Mouse (Mus musculus) thymus, postnatal 4 days (tissue): Measurements from ENCODE around the gene Klhl15.

Experiments used
- DNase-seq: peaks from one replicate; pipeline ENCODE4 v3.0.0; 2021

Klhl15 gene

DNA sequence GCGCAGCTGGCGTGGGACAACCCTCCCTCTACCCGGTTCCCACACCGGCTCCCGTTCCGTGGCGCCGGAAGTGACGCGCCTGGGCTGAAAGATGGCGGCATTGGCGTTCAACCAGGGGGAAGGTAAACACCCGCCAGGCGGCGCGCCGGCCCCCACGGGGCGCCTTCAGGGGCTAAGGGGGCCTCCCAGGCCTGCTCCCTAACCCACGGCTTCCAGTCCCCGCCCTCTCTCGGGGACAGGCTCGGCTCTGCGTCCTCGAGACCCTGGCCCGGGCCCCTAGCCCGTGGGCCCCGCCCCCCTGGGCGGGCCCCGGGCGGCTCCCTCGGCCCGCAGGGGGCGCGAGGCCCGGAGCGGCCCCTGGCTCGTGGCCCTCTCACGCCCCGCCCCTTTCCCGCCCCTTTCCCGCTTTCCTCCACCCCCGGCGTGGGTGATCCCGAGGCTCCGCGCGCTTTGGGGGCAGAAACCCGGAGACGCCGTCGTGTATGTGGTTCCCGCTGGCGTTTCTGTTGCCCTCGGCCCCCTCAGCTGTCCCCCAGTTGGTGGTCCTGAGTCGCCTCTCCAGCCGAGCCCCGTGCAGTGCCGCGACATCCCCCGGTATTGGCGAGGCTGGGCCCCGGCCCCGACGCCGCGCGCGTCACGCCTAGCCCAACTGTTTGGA lies at the start of gene Klhl15:
Klhl15 (plus strand) TSS at position 68 of the 658 bp plus-strand sequence.
- peak; percentile 89 for DNase-seq

DNA sequence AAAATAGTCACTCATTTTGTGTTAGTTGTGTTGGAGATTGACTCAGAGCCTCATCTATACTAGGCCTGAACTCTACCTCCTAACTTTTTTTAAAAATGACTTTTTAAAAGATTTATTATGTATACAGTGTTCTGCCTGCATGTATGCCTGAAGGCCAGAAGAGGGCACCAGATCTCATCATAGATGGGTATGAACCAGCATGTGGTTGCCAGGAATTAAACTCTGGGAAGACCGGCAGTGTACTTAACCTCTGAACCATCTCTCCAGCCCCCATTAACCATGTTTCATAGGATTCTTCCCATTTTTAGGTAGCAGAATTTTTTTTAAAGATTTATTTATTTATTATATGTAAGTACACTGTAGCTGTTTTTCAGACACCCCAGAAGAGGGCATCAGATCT lies 49.2 kb upstream of the Klhl15 start:
- DNase-seq, result no peak

DNA sequence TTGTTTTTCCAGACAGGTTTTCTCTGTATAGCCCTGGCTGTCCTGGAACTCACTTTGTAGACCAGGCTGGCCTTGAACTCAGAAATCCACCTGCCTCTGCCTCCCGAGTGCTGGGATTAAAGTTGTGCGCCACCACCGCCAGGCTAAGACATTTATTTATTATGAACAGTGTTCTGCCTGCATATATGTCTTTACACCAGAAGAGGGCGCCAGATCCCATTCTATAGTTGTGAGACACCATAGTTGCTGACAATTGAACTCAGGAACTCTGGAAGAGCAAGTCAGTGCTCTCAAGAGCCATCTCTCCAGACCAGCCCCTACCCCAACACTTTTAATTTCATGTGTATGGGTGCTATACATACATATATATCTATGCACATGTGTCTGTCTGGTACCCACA lies 40.5 kb upstream of the Klhl15 start:
- peak; percentile 52 for DNase-seq

DNA sequence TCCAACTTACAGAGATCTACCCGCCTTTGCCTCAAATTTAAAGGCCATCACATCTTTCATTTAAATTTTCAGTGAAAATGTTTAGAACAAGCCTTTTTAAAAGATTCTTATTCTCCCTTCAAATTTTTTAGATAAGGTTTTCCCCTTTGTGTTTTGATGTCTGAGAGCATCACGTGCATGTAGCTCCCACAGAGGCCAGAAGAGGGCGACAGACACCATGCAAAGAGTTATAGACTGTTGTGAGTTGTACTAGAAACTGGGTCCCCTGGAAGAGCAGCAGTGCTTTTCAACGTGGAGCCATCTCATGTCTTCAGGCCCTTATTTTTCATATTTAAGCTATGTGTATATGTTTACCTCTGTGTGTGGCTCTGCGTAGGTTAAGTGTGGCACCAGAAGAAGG lies 36.6 kb upstream of the Klhl15 start:
- DNase-seq, result peak; percentile 53

DNA sequence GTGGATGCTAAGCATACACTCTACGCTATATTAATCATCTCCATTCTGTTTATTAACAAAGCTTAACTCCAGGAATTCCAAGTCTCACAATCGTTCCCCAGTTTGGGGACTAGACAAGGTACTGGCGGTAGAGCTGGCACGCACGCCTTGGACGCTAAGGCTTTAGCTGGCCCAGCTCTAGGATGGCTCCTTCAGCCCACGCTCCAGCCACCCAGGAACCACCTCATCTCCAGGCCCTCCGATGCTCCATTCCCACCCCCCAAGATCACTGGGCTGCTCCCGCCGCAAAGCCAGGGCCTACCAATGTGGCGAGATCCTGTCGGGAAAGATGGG lies 22.2 kb upstream of the Klhl15 start:
- DNase-seq, result no peak

DNA sequence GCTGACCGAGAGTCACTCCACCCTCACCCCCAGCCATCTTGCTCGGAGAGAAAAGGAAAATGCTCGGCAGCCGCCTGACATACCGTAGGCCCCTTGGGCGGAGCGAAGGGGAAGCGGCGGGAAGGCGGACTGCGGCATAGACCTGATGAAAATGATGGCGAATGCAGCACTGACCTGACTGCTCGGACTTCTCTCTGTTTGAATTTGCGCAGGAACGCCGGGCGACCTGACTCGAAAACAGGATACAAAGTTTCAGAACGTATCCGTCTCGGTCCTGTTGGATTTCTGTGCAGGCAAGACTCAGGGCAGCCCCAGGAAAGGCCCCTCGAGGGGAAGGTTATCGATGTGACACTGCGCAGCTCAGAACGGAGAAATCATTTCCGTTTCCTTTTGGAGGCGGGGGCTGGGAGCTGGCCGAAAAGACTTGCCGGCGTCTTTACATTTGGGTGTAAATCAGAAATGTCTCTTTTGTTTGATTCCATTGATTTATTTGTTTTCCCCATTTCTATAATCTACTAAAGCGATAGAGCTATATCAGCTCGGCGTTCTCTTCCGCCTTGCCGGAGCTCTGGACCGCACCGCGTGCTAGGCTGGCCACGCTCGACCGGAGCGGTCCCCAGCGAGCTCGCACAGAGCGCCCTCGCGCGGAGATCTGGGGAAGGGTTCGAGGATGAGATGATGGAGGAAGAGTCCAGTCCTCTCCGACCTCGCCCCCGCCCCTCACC lies 21.6 kb upstream of the Klhl15 start, which contains the start of gene Eif2s3x:
Eif2s3x (minus strand) TSS at position 266 of the 725 bp plus-strand sequence.
- peak; percentile 86 for DNase-seq

DNA sequence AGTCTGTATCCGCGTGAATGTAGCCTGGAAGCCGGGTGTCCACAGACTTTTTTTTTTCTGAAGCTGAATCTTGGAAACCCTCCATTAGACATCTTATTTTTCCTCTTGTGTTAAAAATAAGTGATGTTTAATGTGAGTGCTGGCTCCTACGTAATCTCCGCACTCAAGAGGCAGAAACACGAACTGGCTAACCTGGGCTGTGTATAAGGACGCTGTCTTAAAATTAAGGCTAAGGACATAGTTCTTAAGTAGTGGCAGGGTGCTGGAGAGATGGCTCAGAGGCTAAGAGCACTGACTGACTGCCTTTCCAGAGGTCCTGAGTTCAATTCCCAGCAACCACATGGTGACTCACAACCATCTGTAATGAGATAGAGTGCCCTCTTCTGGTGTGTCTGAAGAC lies 21.0 kb upstream of the Klhl15 start:
- DNase-seq, result no peak

DNA sequence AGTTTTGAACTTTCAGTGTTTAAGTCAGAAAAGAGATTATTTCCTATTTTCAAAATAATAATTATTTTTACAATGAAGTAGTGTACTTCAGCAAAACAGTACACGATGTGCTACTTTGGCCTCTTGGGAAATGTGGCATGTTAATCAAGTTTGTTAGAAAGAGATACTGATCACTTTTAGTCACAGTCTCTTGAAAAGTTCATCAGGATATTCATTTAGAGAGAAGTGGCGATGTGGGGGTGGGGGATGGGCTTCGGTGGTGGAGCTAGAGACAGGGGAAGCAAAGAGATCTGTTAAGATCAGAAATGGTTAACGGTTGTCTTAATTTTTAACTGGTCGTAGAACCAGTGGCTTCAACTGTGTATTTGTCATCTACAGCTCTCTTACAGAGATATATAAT lies 967 bp upstream of the Klhl15 start:
- peak; percentile 59 for DNase-seq

DNA sequence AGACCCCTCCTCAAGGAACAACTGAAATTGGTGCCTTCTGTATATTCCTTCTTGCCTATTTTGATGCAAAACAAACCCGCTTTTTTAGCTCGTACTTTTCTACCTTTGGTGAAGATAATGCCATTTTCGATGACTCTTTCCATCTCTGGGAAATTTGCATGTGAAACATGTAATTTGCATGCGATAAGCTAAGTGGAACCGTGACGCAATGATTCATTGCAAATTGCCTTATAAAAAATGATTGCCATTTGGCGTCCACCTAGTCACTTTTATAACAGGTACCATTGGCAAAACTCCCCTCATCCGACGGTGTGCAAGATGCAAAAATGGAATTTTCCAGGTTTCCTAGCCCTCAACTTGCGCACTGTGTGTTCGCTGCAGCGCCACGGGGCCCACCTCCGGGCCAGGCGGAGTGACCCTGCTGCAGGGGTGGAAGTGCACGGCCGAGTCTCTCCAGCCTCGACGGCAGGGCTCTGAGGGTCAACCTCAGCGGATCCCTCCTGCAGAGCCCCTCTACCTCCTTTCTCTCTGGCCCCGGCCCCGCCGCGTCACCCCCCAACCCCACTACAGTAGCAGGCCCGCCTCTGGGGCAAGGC lies 365 bp upstream of the Klhl15 start:
- DNase-seq, result no peak

DNA sequence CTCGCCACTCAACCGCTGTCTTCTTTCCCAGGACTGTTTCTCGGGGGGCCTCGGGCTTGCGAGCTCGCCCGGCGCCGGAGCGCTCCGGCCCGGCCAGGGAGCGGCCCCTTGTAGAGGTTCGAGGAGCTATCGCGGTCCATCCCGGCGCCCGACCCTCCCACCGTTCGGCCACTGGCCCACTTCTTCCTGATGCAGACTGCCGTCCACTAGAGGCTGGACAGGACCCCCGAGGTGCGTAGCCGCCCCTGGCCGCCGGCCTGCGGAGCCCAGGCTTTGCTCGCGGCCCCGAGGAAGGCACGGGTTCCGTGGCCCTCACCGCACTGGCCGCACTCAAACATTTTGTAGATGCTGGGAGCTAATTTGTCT lies 774 bp downstream of the Klhl15 start:
- DNase-seq, result no peak

DNA sequence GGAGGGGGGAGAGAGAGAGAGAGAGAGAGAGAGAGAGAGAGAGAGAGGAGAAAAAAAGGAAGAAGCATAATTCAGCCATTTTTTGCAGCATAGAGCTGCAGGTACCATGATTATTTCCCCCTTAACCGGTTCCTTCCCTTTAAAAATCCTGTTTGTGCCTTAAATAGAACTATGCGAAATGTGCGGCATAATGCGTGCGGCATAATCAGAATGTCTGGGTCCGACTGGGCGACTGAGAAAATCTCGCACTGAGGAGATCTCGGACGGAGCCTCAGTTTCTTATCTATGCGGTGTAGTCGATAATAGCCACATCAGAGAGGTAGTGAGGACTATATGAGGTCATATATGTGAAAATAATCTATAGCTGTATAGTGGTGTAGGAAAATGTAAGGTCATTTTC lies 1.2 kb downstream of the Klhl15 start:
- DNase-seq, result peak; percentile 5

DNA sequence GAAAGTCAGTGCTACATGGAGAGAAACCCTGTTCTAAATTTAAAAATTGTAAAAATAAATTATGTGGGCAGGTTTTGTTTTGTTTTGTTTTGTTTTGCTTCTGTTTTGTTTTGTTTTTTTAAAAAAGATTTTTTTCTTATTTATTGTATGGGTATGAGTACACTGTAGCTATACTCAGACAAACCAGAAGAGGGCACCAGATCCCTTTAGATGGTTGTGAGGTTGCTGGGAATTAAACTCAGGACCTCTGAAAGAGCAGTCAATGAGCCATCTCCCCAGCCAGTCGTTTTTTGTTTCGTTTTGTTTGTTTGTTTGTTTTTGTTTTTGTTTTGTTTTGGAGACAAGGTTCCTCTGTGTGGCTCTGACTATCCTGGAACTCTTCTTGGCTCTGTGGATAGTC lies 54.5 kb downstream of the Klhl15 start:
- peak; percentile 32 for DNase-seq

DNA sequence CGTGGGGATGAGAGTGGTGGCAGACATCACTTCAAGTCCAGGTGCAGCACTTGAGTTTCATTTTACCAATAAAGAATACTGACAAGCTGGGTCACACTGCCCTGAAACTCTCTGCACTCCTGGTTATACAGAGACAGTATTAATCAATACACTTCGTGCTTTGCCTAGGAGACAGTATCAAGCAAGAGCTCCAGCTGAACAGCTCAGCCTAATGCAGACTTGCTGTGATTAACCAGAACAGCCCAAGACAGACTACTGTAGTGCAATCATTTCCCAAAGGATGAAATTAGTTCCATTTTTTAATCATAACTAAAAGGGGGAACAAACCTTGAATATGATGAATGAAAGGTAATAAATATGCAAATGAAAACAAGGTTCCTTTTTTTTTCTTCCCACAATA lies 68.5 kb downstream of the Klhl15 start:
- DNase-seq, result no peak

DNA sequence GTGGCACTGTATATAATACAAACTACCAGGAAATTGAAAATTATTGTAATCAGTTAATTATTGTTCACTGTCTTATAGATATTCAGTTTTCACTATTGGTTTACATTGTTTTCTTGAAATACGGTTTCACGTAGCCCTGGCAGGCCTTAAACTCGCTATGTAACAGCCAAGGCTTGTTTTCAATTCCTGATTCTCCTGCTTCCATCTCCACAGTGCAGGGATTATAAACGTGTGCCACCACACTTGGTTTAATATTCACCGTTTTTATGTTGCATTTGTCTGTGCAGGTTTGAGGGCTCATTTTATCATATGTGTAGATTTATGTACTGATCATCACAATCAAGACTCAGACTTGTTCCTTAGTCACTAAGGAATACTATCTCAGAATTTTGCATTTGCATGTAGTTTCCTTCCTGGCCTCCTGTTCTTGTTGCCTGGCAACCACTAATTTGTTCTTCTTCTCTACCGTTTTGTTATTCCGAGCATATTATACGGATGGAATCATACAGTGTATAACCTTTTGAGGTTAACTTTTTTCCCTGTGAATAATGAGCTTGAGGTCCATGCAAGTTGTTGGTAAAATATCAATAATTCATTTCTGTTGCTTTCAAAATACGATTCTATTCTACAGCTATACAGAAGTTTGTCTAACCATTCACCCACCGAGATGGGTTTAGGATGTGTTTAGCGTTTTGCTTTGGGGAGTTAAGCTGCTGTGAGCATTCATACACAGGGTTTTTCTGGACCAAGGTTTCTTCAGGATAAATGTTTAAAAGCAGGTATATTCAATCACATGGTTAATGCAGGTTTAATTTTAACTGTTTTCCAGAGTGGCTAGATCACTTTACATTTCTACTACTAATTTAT lies 86.9 kb downstream of the Klhl15 start:
- no peak for DNase-seq
